Comparison of ENCODE assay signal across 7 mouse cellular contexts in genomic region chr9:122199253-122199652, GRCm38 (mm10).
A peak's percentile ranks its signal among the peaks of the same experiment; 100 is the strongest.
DNase-seq lines count a peak whose midpoint lies in the region; ATAC-seq and TF ChIP-seq lines count a peak whose summit lies in the region.

No protein-coding gene starts in this region.

- TF ChIP-seq EP300 in lung, postnatal 0 days (IDR thresholded peaks at IDR 0.05): no peak

- WGBS in kidney, embryonic 15.5 days: 23% methylated on average over 6 of the region's 6 CpGs
- 41% methylated on average over 6 of the region's 6 CpGs for WGBS in lung, postnatal 0 days

- H3K36me3 ChIP-seq in kidney, embryonic 15.5 days: no peaks in the 10 kb centered on the region
- no peaks in the 10 kb centered on the region for H3K36me3 ChIP-seq in lung, postnatal 0 days (ENCODE audit: insufficient read depth, low read length)

- no peak overlapping the region for H3K9ac ChIP-seq in kidney, embryonic 15.5 days
- H3K9ac ChIP-seq in lung, postnatal 0 days (replicated peaks; ENCODE audit: low read depth): no peak overlapping the region

- ATAC-seq in granulocyte monocyte progenitor cell, adult 5-6 weeks (replicated peaks; ENCODE audit: poor library complexity, severe bottlenecking): peak; percentile 40; the same call in 1 of the 2 replicates
- ATAC-seq in kidney, embryonic 15.5 days (replicated peaks; ENCODE audit: low FRiP score): 0 out of 2 replicates have a peak, but pooled peaks have one; percentile 43
- ATAC-seq in lung, postnatal 0 days: peak; percentile 42; the same call in 1 of the 2 replicates

- peak; percentile 73 for TF ChIP-seq CTCF in lung, postnatal 0 days (IDR thresholded peaks at IDR 0.05)

- no peaks in the 10 kb centered on the region for H3K27me3 ChIP-seq in kidney, embryonic 15.5 days
- H3K27me3 ChIP-seq in lung, postnatal 0 days (replicated peaks; ENCODE audit: insufficient read depth, low read length): no peaks in the 10 kb centered on the region

- H3K9me3 ChIP-seq in kidney, embryonic 15.5 days (replicated peaks): no peaks in the 10 kb centered on the region
- no peaks in the 10 kb centered on the region for H3K9me3 ChIP-seq in lung, postnatal 0 days (ENCODE audit: low read length)

- peak; percentile 45 for DNase-seq in CD4-positive helper T cell, adult 2 months (ENCODE audit: low read depth, low spot score)
- DNase-seq in ES-CJ7 (ENCODE audit: low read depth, low spot score): peak; percentile 84
- peak; percentile 71 for DNase-seq in cerebellum, adult 18-20 months
- DNase-seq in lung, postnatal 0 days (ENCODE audit: low spot score): peak; percentile 42
- peak; percentile 32 to 59 for DNase-seq in thymus, postnatal 10 days (ENCODE audit: low spot score in 2 of 2)

- peaks cover 20% of the 10 kb centered on the region for H3K4me1 ChIP-seq in kidney, embryonic 15.5 days
- 0 out of 2 replicates have a peak, but pooled peaks cover 8% of the 10 kb centered on the region for H3K4me1 ChIP-seq in lung, postnatal 0 days (ENCODE audit: insufficient read depth, low read depth, low read length)

- H3K27ac ChIP-seq in kidney, embryonic 15.5 days: no peak overlapping the region
- H3K27ac ChIP-seq in lung, postnatal 0 days (ENCODE audit: low read length): no peak overlapping the region

- H3K4me2 ChIP-seq in kidney, embryonic 15.5 days: no peak overlapping the region
- H3K4me2 ChIP-seq in lung, postnatal 0 days (replicated peaks; ENCODE audit: low read depth, low read length): no peak overlapping the region

- H3K4me3 ChIP-seq in kidney, embryonic 15.5 days (replicated peaks): no peak overlapping the region
- H3K4me3 ChIP-seq in lung, postnatal 0 days (ENCODE audit: low read depth, low read length): no peak overlapping the region
